Mouse (Mus musculus) neural tube, embryonic 14.5 days (tissue): ENCODE measurements at regions not wholly inside any gene's neighbourhood (a gene's known extent, or its start where the extent isn't known, plus 50 kb on each side); places are given as distances from the start of the nearest gene placed in this dataset.

ENCODE experiments used
- ATAC-seq: fragments of 200-750 bp; cut with Nextera tagmentation; 2 replicates; pipeline ENCODE4 v1.8.0; 2017; ENCODE audit warnings: low read depth, mild to moderate bottlenecking, moderate TSS enrichment, moderate library complexity
- H3K27ac ChIP-seq: fragments of 300-500 bp; sonication (generic); 2 replicates; pipeline ENCODE4 v1.5.1; 2014; ENCODE audit warnings: low read depth, mild to moderate bottlenecking, control low read depth, low read length, moderate library complexity, mixed read lengths
- H3K27me3 ChIP-seq: fragments of 300-500 bp; sonication (generic); 2 replicates; pipeline ENCODE4 v1.6.1; 2014; ENCODE audit warnings: low read length; ENCODE audit not compliant: control insufficient read depth, insufficient read depth
- H3K36me3 ChIP-seq: fragments of 300-500 bp; sonication (generic); 2 replicates; pipeline ENCODE4 v1.6.1; 2014; ENCODE audit warnings: low read length, mixed read lengths; ENCODE audit not compliant: control insufficient read depth, insufficient read depth
- H3K4me1 ChIP-seq: fragments of 300-500 bp; sonication (generic); 2 replicates; pipeline ENCODE4 v1.6.1; 2014; ENCODE audit warnings: low read length; ENCODE audit not compliant: control insufficient read depth, insufficient read depth
- H3K4me2 ChIP-seq: fragments of 300-500 bp; sonication (generic); 2 replicates; pipeline ENCODE4 v1.6.1; 2014; ENCODE audit warnings: mild to moderate bottlenecking, low read depth, low read length, control low read depth
- H3K4me3 ChIP-seq: fragments of 300-500 bp; sonication (generic); 2 replicates; pipeline ENCODE4 v1.5.1; 2014; ENCODE audit warnings: low read depth, low read length, control low read depth, mixed read lengths
- H3K9ac ChIP-seq: fragments of 300-500 bp; sonication (generic); replicated peaks from 2 replicates; pipeline ENCODE4 v1.6.1; 2014; ENCODE audit warnings: low read depth, mild to moderate bottlenecking, control low read depth, low read length, mixed read lengths
- H3K9me3 ChIP-seq: fragments of 300-500 bp; sonication (generic); 2 replicates; pipeline ENCODE4 v1.6.1; 2016; ENCODE audit warnings: low read length; ENCODE audit not compliant: control insufficient read depth
- WGBS: fragments of 180-500 bp; shearing (Covaris S2); extraction: QIAGEN DNeasy Blood & Tissue Kit; methylation state at CpG from one replicate; pipeline ENCODE4 v1.1.7; 2014; 5-methylcytosine and 5-hydroxymethylcytosine counted together

- Histone ChIP-seq H3K36me3 (no peaks in the 10 kb centered on the region), H3K9ac (no peak overlapping the region), H3K27ac (no peak overlapping the region), H3K27me3 (no peaks in the 10 kb centered on the region), H3K4me3 (no peak overlapping the region), H3K9me3 (no peaks in the 10 kb centered on the region), H3K4me1 (no peaks in the 10 kb centered on the region), H3K4me2 (no peak overlapping the region)
- 83% methylated on average over 6 of the region's 6 CpGs for WGBS
- ATAC-seq: no peak
These were observed 83.0 kb upstream of the E030018B13Rik start for GRCm38 (mm10) chr7:63833676-63834075.

GRCm38 (mm10) chr7:63835958-63836357, 80.7 kb upstream of the E030018B13Rik start:
- ATAC-seq: no peak
- no peak overlapping the region for H3K9ac ChIP-seq
- H3K27me3 ChIP-seq: no peaks in the 10 kb centered on the region
- no peaks in the 10 kb centered on the region for H3K4me1 ChIP-seq
- H3K4me2 ChIP-seq: no peak overlapping the region
- H3K36me3 ChIP-seq: no peaks in the 10 kb centered on the region
- H3K9me3 ChIP-seq: no peaks in the 10 kb centered on the region
- no peak overlapping the region for H3K4me3 ChIP-seq
- H3K27ac ChIP-seq: no peak overlapping the region
